Mouse (Mus musculus): Measurements from ENCODE around the gene Adam17. TPM values are rescaled to one million over a fixed set of nuclear protein-coding genes. Genes with fewer than 3 reads are reported as not detected.

Gene Adam17
- total and polyA plus RNA-seq, 2 experiments from 2014 or later, result 16.5 to 19.0 TPM

DNA sequence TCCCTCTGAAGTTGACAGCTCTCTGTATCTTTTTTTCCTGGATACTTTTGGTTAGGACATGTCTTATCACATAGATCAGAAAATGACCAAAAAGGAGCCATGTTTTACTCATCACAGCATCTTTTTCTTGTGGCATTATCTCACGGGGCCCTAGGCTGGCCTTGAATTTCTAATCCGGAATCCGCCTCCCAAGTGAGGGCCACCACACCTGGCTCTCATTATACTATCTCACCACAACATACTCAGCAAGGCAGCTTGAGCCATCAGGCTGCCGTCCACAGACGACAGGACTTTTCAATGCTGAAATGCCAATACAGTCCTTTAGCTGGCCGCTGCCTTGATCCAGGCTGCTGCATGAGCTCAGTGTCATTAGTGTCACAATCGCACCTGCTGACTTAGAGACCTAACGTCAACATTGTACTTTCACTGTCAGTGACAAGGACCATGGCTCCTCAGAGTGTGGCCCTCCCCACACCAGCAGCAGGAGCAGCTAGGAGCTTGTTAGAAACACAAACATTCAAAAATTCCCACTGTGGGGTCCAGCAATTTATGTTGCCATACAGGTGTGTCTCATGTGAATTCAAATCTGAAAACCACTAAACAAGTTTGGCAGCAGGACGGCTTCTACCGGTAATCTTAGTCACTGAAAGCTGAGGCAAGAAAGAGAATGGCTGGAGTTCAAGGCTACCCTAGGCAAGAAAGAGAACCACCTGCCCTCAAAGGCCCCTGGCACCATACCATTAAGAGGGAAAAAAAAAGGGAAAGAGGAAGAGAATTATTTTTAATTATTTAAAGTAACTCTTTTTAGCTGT lies 8.6 kb downstream of the Adam17 start:
- DNase-seq (ENCODE audit: low spot score), result no peak
- Histone ChIP-seq H3K27me3 (ENCODE audit: control insufficient read depth, insufficient read depth, low read length) (no peaks in the 10 kb centered on the region), H3K4me3 (ENCODE audit: low read depth, low read length) (no peak overlapping the region), H3K9me3 (replicated peaks; ENCODE audit: control insufficient read depth, low read length) (no peaks in the 10 kb centered on the region), H3K27ac (ENCODE audit: low read depth) (no peak overlapping the region), H3K4me2 (ENCODE audit: low read depth, low read length) (no peak overlapping the region), H3K4me1 (ENCODE audit: control insufficient read depth, insufficient read depth) (no peaks in the 10 kb centered on the region), H3K9ac (replicated peaks; ENCODE audit: low read depth, low read length) (no peak overlapping the region), H3K36me3 (replicated peaks; ENCODE audit: control insufficient read depth, insufficient read depth, low read length) (no peaks in the 10 kb centered on the region)
- no peak for TF ChIP-seq EP300 (IDR thresholded peaks at IDR 0.05; ENCODE audit: low read depth)
- no peak for TF ChIP-seq CTCF (IDR thresholded peaks at IDR 0.05; ENCODE audit: low read depth)
- 72% methylated on average over 10 of the region's 10 CpGs for WGBS
- no peak for ATAC-seq (ENCODE audit: insufficient read depth, low read depth)

GRCm38 (mm10) chr12:21363195-21363594 lies 10.2 kb downstream of the Adam17 start:
- H3K9me3 ChIP-seq (replicated peaks; ENCODE audit: control insufficient read depth, low read length), result no peaks in the 10 kb centered on the region
- TF ChIP-seq CTCF (IDR thresholded peaks at IDR 0.05; ENCODE audit: low read depth), result no peak
- H3K4me1 ChIP-seq (ENCODE audit: control insufficient read depth, insufficient read depth), result no peaks in the 10 kb centered on the region
- no peak overlapping the region for H3K4me3 ChIP-seq (ENCODE audit: low read depth, low read length)
- no peak for DNase-seq (ENCODE audit: low spot score)
- ATAC-seq (ENCODE audit: insufficient read depth, low read depth), result no peak
- H3K9ac ChIP-seq (replicated peaks; ENCODE audit: low read depth, low read length), result no peak overlapping the region
- no peaks in the 10 kb centered on the region for H3K36me3 ChIP-seq (replicated peaks; ENCODE audit: control insufficient read depth, insufficient read depth, low read length)
- H3K4me2 ChIP-seq (ENCODE audit: low read depth, low read length), result no peak overlapping the region
- WGBS, result 93% methylated on average over 3 of the region's 3 CpGs
- H3K27me3 ChIP-seq (ENCODE audit: control insufficient read depth, insufficient read depth, low read length), result no peaks in the 10 kb centered on the region
- no peak overlapping the region for H3K27ac ChIP-seq (ENCODE audit: low read depth)

DNA sequence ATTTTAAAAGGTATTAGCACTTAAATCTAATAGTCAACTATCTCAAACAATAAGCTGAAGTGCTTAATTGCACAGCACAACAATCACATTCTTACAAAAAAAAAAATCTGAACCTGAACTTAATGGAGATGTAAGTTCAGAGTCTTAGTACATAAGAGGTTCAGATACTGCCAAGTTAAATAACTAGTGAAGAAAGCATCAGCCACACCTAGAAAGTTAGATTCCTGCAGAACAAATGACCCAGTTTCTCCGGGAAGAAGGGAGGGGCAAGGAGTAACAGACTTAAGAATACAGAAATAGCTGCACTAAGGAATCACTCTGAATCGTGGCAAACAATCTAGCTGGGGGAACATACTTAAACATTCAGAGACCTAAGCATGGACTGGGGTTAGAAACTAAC lies 10.7 kb downstream of the Adam17 start:
- H3K4me1 ChIP-seq (ENCODE audit: control insufficient read depth, insufficient read depth), result no peaks in the 10 kb centered on the region
- H3K27ac ChIP-seq (ENCODE audit: low read depth), result no peak overlapping the region
- no peak for ATAC-seq (ENCODE audit: insufficient read depth, low read depth)
- no peaks in the 10 kb centered on the region for H3K9me3 ChIP-seq (replicated peaks; ENCODE audit: control insufficient read depth, low read length)
- TF ChIP-seq CTCF (IDR thresholded peaks at IDR 0.05; ENCODE audit: low read depth), result no peak
- TF ChIP-seq EP300 (IDR thresholded peaks at IDR 0.05; ENCODE audit: low read depth), result no peak
- H3K4me3 ChIP-seq (ENCODE audit: low read depth, low read length), result no peak overlapping the region
- no peak for DNase-seq (ENCODE audit: low spot score)
- no peaks in the 10 kb centered on the region for H3K36me3 ChIP-seq (replicated peaks; ENCODE audit: control insufficient read depth, insufficient read depth, low read length)
- WGBS, result 53% methylated on average over 2 of the region's 2 CpGs
- no peak overlapping the region for H3K9ac ChIP-seq (replicated peaks; ENCODE audit: low read depth, low read length)
- H3K27me3 ChIP-seq (ENCODE audit: control insufficient read depth, insufficient read depth, low read length), result no peaks in the 10 kb centered on the region
- H3K4me2 ChIP-seq (ENCODE audit: low read depth, low read length), result no peak overlapping the region

DNA sequence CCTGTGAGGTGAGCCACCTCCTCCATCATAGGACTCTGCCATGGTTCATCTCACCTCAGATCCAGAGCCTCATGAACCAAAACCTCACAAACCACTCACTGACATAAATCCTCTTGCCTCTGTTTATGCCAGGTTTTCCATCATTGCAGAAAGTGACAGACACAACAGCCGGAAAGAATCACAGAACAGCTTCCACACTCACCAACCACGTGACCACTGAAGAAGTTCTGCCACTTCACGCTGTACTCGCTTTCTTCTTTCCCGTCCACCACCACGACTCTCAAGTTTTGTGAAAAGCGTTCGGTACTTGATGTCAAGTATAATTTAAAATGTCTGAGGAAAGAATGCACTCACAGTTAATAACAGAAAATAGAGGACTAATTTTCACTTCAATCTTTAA lies 19.8 kb downstream of the Adam17 start:
- H3K4me1 ChIP-seq (ENCODE audit: control insufficient read depth, insufficient read depth), result no peaks in the 10 kb centered on the region
- TF ChIP-seq CTCF (IDR thresholded peaks at IDR 0.05; ENCODE audit: low read depth) (no peak), EP300 (IDR thresholded peaks at IDR 0.05; ENCODE audit: low read depth) (no peak)
- peaks cover 7% of the 10 kb centered on the region for H3K9me3 ChIP-seq (replicated peaks; ENCODE audit: control insufficient read depth, low read length)
- no peak overlapping the region for H3K27ac ChIP-seq (ENCODE audit: low read depth)
- H3K4me3 ChIP-seq (ENCODE audit: low read depth, low read length), result no peak overlapping the region
- ATAC-seq (ENCODE audit: insufficient read depth, low read depth) (no peak), DNase-seq (ENCODE audit: low spot score) (no peak)
- peaks cover 42% of the 10 kb centered on the region for H3K36me3 ChIP-seq (replicated peaks; ENCODE audit: control insufficient read depth, insufficient read depth, low read length)
- H3K27me3 ChIP-seq (ENCODE audit: control insufficient read depth, insufficient read depth, low read length), result no peaks in the 10 kb centered on the region
- WGBS, result 92% methylated on average over 8 of the region's 8 CpGs
- H3K4me2 ChIP-seq (ENCODE audit: low read depth, low read length), result no peak overlapping the region
- H3K9ac ChIP-seq (replicated peaks; ENCODE audit: low read depth, low read length), result no peak overlapping the region

DNA sequence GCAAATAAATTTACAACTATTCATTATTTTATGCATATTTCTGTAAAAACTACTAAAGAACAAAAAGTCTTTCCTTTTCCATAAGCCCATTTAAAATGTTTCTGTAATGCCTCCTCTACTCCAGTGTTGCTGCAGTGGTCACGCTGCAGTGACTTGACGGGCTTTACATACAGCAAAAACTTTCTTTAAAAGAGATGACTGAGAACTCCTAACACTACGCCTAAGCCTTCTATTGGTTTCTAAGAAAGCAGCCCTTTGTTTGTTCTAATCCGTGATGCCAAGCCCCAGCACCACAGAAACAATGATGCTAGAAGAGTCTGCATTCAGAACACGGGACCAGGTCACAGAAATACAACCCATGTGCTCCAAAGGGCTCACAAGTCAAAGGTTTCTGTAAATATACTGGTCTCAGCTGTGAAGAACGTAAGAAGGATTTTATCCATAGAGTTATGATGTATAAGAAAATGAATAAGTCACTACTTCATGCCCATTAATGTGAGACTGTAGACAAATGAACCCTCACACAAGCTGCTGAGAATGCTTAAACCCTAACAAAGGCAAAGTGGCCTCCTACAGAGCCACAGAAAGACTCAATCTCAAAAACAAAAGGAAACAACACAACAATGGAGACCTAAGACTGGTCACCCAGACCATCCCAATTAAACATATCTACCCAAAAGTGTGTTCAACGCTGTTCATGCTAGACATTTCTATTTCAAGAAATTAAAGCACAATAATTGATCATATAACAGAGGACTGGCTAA lies 23.1 kb downstream of the Adam17 start:
- H3K27me3 ChIP-seq (ENCODE audit: control insufficient read depth, insufficient read depth, low read length), result no peaks in the 10 kb centered on the region
- no peak overlapping the region for H3K9ac ChIP-seq (replicated peaks; ENCODE audit: low read depth, low read length)
- H3K4me1 ChIP-seq (ENCODE audit: control insufficient read depth, insufficient read depth), result no peaks in the 10 kb centered on the region; the same call in 1 of the 2 replicates
- no peak overlapping the region for H3K4me2 ChIP-seq (ENCODE audit: low read depth, low read length)
- H3K36me3 ChIP-seq (replicated peaks; ENCODE audit: control insufficient read depth, insufficient read depth, low read length), result peaks cover 49% of the 10 kb centered on the region
- peaks cover 7% of the 10 kb centered on the region for H3K9me3 ChIP-seq (replicated peaks; ENCODE audit: control insufficient read depth, low read length)
- TF ChIP-seq CTCF (IDR thresholded peaks at IDR 0.05; ENCODE audit: low read depth), result no peak
- no peak for TF ChIP-seq EP300 (IDR thresholded peaks at IDR 0.05; ENCODE audit: low read depth)
- 92% methylated on average over 7 of the region's 7 CpGs for WGBS
- ATAC-seq (ENCODE audit: insufficient read depth, low read depth) (no peak), DNase-seq (ENCODE audit: low spot score) (no peak)
- no peak overlapping the region for H3K4me3 ChIP-seq (ENCODE audit: low read depth, low read length)
- H3K27ac ChIP-seq (ENCODE audit: low read depth), result no peak overlapping the region
